Mouse (Mus musculus) heart, postnatal 0 days (tissue): ENCODE results near the gene Mtf1. TPM values are rescaled to one million over a fixed set of nuclear protein-coding genes. Genes with fewer than 3 reads are reported as not detected.

ENCODE experiments used
- ATAC-seq: fragments of 200-750 bp; cut with Nextera tagmentation; 2 replicates; pipeline ENCODE4 v1.8.0; 2017; ENCODE audit warnings: low read depth, moderate number of reproducible peaks, moderate library complexity; ENCODE audit not compliant: insufficient read depth
- DNase-seq: peaks from one replicate; pipeline ENCODE4 v3.0.0-alpha.2; 2016; ENCODE audit warnings: low spot score
- H3K27ac ChIP-seq: fragments of 300-500 bp; sonication (generic); 2 replicates; pipeline ENCODE4 v1.5.1; 2014; ENCODE audit warnings: low read depth, mild to moderate bottlenecking
- H3K27me3 ChIP-seq: fragments of 300-500 bp; sonication (generic); 2 replicates; pipeline ENCODE4 v1.6.1; 2014; ENCODE audit warnings: low read length, mixed read lengths; ENCODE audit not compliant: control insufficient read depth, insufficient read depth
- H3K36me3 ChIP-seq: fragments of 300-500 bp; sonication (generic); replicated peaks from 2 replicates; pipeline ENCODE4 v1.6.1; 2014; ENCODE audit warnings: low read length, mixed read lengths; ENCODE audit not compliant: control insufficient read depth, insufficient read depth
- H3K4me1 ChIP-seq: fragments of 300-500 bp; sonication (generic); 2 replicates; pipeline ENCODE4 v1.6.1; 2014; ENCODE audit warnings: antibody characterized with exemption; ENCODE audit not compliant: control insufficient read depth, insufficient read depth
- H3K4me2 ChIP-seq: fragments of 300-500 bp; sonication (generic); 2 replicates; pipeline ENCODE4 v1.6.1; 2014; ENCODE audit warnings: low read depth, mild to moderate bottlenecking, low read length, moderate library complexity
- H3K4me3 ChIP-seq: fragments of 300-500 bp; sonication (generic); 2 replicates; pipeline ENCODE4 v1.5.1; 2014; ENCODE audit warnings: low read depth, low read length
- H3K9ac ChIP-seq: fragments of 300-500 bp; sonication (generic); replicated peaks from 2 replicates; pipeline ENCODE4 v1.6.1; 2014; ENCODE audit warnings: low read depth, low read length, mixed read lengths
- H3K9me3 ChIP-seq: fragments of 300-500 bp; sonication (generic); replicated peaks from 2 replicates; pipeline ENCODE4 v1.6.1; 2016; ENCODE audit warnings: low read length; ENCODE audit not compliant: control insufficient read depth
- CTCF ChIP-seq: IDR thresholded peaks from 2 replicates; pipeline ENCODE4 v1.5.1; 2016; ENCODE audit warnings: antibody characterized with exemption, control low read depth, low read depth
- EP300 ChIP-seq: IDR thresholded peaks from 2 replicates; pipeline ENCODE4 v1.6.1; 2016; ENCODE audit warnings: antibody characterized with exemption, low read depth
- WGBS: fragments of 180-500 bp; shearing (Covaris S2); extraction: QIAGEN DNeasy Blood & Tissue Kit; methylation state at CpG from one replicate; pipeline ENCODE4 v1.1.7; 2014; 5-methylcytosine and 5-hydroxymethylcytosine counted together
- polyA plus RNA-seq: library from polyadenylated mRNA; unstranded; fragments of >200 nt; fragmentation: Nextera tagmentation; extraction: Ambion mirVana; gene quantifications from 2 replicates; pipeline ENCODE4 v1.2.1, GENCODE M21; 2015
- total RNA-seq: library from RNA; depleted of rRNA; stranded (reverse); fragments of >200 nt; gene quantifications from 2 replicates; pipeline ENCODE4 v1.2.3, GENCODE M21; 2014; ENCODE audit warnings: low replicate concordance

The Mtf1 gene
- total and polyA plus RNA-seq, 2 experiments from 2014 or later: 4.8 to 9.0 TPM

DNA sequence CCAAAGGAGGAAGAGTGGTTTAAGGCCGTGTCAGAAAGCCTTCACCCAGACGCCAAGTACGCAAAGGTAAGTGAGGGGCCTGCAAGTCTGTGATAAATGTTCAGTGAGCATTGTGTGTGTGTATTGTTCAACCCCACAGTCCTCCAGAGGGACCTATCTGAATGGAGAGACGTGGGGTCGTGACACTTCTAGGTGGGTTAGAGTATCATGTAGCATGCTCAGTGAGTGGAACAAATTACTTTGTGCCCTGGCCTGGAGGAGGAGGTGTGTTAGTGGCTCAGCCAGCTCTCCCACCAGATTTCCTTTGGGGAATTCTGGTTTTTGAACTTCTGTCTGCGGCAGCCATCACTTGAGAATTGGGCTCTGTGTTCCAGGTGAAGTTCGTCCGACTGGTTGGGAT is 18.0 kb upstream of the Mtf1 start:
- TF ChIP-seq EP300 (no peak), CTCF (no peak)
- H3K27me3 ChIP-seq: no peaks in the 10 kb centered on the region
- 92% methylated on average over 8 of the region's 8 CpGs for WGBS
- no peak overlapping the region for H3K4me3 ChIP-seq
- ATAC-seq: no peak
- H3K4me1 ChIP-seq: no peaks in the 10 kb centered on the region
- no peak overlapping the region for H3K9ac ChIP-seq
- H3K4me2 ChIP-seq: no peak overlapping the region
- H3K27ac ChIP-seq: no peak overlapping the region
- H3K36me3 ChIP-seq: peaks cover 90% of the 10 kb centered on the region
- H3K9me3 ChIP-seq: no peaks in the 10 kb centered on the region
- no peak for DNase-seq

DNA sequence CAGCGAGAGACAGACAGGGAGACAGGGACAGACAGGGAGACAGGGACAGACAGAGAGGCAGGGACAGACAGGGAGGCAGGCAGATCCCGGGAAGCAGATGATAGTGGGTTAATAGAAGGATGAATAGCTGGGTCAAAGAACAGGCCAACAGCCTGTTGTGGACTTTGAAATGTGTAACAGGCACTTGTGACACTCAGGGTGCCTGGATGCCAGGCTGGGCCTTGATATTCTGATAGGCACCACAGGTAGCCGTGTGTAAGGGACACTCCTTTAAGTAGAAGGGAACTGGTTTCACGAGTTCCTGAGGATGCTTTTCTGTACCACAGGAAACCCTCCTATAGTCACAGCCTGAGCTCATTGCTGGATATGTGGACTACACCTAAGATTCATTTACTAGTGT is 11.9 kb upstream of the Mtf1 start:
- WGBS: 72% methylated on average over 4 of the region's 4 CpGs
- ATAC-seq: no peak
- H3K27me3 ChIP-seq: no peaks in the 10 kb centered on the region

DNA sequence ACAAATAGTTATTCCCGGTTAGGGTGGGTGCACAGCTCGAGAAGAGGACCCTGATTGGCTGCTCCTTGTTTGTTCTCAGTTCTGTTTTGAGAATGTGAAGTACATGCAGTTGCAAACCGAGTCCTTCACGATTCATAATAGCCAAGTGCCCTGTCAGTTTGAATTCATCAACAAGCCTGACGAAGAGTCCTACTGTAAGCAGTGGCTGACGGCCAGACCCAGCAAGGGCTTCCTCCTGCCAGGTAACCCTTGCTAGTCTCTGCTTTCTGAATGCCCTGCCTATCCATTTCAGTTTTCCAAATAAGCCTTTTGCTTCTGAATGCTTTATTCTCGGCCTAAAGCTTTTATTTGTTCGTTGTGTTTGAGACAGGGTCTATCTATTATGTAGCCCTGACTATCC is 9.8 kb upstream of the Mtf1 start:
- WGBS: 79% methylated on average over 8 of the region's 8 CpGs

More for the DNA sequence above, 11.9 kb upstream of the Mtf1 start:
- Histone ChIP-seq H3K4me1 (no peaks in the 10 kb centered on the region), H3K9me3 (no peaks in the 10 kb centered on the region), H3K9ac (no peak overlapping the region), H3K27ac (no peak overlapping the region), H3K4me2 (no peak overlapping the region), H3K4me3 (no peak overlapping the region), H3K36me3 (peaks cover 87% of the 10 kb centered on the region)
- TF ChIP-seq EP300 (no peak), CTCF (no peak)
- DNase-seq: no peak

DNA sequence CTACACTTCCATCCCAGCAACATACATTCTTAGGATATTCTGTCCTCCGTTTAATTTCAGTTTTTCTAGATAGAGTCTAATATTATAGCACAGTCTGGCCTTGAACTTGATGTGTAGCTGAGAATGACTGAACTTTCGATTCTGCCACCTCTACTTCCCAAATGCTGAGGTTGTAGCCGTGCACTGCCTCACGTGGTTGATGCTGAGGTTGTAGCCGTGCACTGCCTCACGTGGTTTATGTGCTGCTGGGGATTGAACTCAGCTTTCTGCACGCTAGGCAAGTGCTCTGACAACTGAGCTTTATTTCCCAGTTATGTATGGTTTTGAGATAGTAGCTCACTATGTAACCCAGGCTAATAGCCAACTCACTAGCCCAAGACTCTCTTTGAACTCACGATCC is 5.8 kb upstream of the Mtf1 start:
- H3K36me3 ChIP-seq: peaks cover 58% of the 10 kb centered on the region
- DNase-seq: no peak

More for the DNA sequence above, 9.8 kb upstream of the Mtf1 start:
- H3K4me1 ChIP-seq: no peaks in the 10 kb centered on the region
- no peak overlapping the region for H3K27ac ChIP-seq
- TF ChIP-seq CTCF (no peak), EP300 (no peak)
- ATAC-seq (no peak), DNase-seq (no peak)
- H3K4me2 ChIP-seq: no peak overlapping the region
- no peaks in the 10 kb centered on the region for H3K27me3 ChIP-seq
- H3K4me3 ChIP-seq: no peak overlapping the region
- H3K9me3 ChIP-seq: no peaks in the 10 kb centered on the region
- H3K36me3 ChIP-seq: peaks cover 74% of the 10 kb centered on the region
- H3K9ac ChIP-seq: no peak overlapping the region

DNA sequence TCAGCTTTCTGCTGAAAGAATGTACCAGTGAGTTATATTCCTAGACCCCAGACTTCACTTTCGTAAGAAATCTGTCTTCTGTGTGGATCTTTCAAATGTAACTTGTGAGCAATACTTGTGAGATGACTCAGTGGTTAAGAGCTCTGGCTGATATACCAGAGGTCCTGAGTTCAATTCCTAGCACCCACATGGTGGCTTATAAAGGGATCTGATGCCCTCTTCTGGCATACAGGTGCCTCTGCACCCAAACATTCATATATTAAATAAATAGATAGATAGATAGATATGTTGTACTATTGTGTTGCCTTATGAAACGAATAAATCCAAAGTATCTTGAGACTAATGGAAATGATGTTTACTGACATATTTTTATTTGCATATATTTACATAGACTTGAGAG is 5.0 kb upstream of the Mtf1 start:
- H3K36me3 ChIP-seq: peaks cover 51% of the 10 kb centered on the region
- DNase-seq (no peak), ATAC-seq (no peak)
- no peaks in the 10 kb centered on the region for H3K4me1 ChIP-seq
- no peaks in the 10 kb centered on the region for H3K9me3 ChIP-seq
- H3K4me3 ChIP-seq: no peak overlapping the region
- TF ChIP-seq EP300 (no peak), CTCF (no peak)
- no peak overlapping the region for H3K27ac ChIP-seq
- WGBS: 92% methylated on average over 2 of the region's 2 CpGs
- no peak overlapping the region for H3K9ac ChIP-seq
- no peaks in the 10 kb centered on the region for H3K27me3 ChIP-seq
- H3K4me2 ChIP-seq: no peak overlapping the region

More for the DNA sequence above, 5.8 kb upstream of the Mtf1 start:
- H3K9ac ChIP-seq: no peak overlapping the region
- no peak for TF ChIP-seq EP300
- no peaks in the 10 kb centered on the region for H3K4me1 ChIP-seq
- no peak overlapping the region for H3K4me3 ChIP-seq
- 86% methylated on average over 8 of the region's 8 CpGs for WGBS
- ATAC-seq: no peak
- no peak overlapping the region for H3K4me2 ChIP-seq
- H3K27me3 ChIP-seq: no peaks in the 10 kb centered on the region
- H3K9me3 ChIP-seq: no peaks in the 10 kb centered on the region
- H3K27ac ChIP-seq: no peak overlapping the region
